Mouse (Mus musculus) Patski (cell line): ENCODE measurements at regions not wholly inside any gene's neighbourhood (a gene's known extent, or its start where the extent isn't known, plus 50 kb on each side); places are given as distances from the start of the nearest gene placed in this dataset.

ENCODE experiments used
- ATAC-seq: fragments of 100-300 bp; one replicate; pipeline ENCODE4 v1.8.0; 2021
- CTCF ChIA-PET: fragments of 350-600 bp; sonication (Branson Sonifier 250); formaldehyde crosslinking; loops from one replicate; lab custom pipeline; 2022; ENCODE audit warnings: inconsistent platforms; lab: Charles Lee
- POLR2A ChIA-PET: fragments of 350-600 bp; sonication (Branson Sonifier 250); formaldehyde crosslinking; loops from one replicate; lab custom pipeline; 2022; ENCODE audit warnings: antibody characterized with exemption, inconsistent platforms; lab: Charles Lee
- DNase-seq: peaks from one replicate; pipeline ENCODE4 v3.0.0-alpha.2; 2011; ENCODE audit warnings: low read depth, low spot score
- H3K27me3 ChIP-seq: fragments of 371-371 bp; one replicate; pipeline ENCODE4 v1.5.1; 2021
- CTCF ChIP-seq: fragments of 100-300 bp; IDR thresholded peaks from one replicate; pipeline ENCODE4 v1.5.1; 2021
- in situ Hi-C: fragments of 300-500 bp; cut with MboI; formaldehyde crosslinking; loops from 3 replicates; pipeline ENCODE4 v1.11.1; 2018; ENCODE audit warnings: low pct_unique_long_range_greater_than_20kb, mixed read lengths

DNA sequence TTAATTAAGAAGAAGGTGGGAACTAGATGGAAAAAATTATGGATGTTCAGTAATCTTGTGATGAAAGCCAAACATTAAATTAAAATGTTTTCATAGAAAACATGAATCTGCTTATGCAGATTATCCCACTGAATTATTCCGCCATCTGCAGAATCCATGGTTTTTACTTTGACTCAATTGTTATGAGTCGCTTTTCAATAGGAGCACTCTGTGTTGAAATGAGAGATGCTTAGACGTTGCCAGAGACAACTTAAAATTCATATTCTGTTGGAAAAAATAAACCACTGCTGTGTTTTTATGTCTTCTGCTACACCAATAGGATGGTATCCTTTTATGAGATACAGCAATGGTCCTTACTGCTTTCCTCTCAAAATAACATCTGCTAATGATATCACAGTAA, 108.3 kb upstream of the Isl1 start:
- ATAC-seq (no peak), DNase-seq (no peak)
- POLR2A ChIA-PET = no interaction called here
- H3K27me3 ChIP-seq = peaks cover 12% of the 10 kb centered on the region
- in situ Hi-C loops = no loop called here
- CTCF ChIA-PET = no interaction called here
- no peak for TF ChIP-seq CTCF

DNA sequence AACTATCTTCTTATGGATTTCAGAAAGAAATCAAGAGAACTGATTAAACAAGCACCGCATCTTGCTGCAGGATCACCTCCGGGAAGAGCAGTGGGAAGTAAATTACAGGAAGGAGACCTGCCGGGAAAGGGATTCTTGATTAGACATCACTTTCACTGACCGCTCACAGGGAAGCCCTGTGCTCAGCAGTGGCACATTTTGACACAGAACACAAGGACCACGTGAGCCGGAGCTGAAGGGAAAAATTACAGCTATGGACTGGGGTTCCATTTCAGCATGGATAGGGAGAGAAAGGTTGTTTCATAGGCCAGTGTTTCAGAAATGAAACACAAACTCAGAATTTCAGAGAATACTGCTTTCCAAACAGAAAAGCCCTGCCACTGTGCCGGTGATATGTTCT, 105.0 kb upstream of the Isl1 start:
- in situ Hi-C loops = no loop called here
- ATAC-seq = no peak
- TF ChIP-seq CTCF = no peak
- no peak for DNase-seq
- H3K27me3 ChIP-seq = peaks cover 13% of the 10 kb centered on the region
- CTCF ChIA-PET = no interaction called here
- POLR2A ChIA-PET = no interaction called here

GRCm38 (mm10) chr13:116410682-116411081, 101.2 kb upstream of the Isl1 start:
- peaks cover 6% of the 10 kb centered on the region for H3K27me3 ChIP-seq
- ATAC-seq (no peak), DNase-seq (no peak)
- in situ Hi-C loops = no loop called here
- ChIA-PET CTCF (interaction anchor here (0.8 kb wide), 1 partner anchor 18 kb away, joined by 3 read pairs; no protein-coding TSS in a partner anchor), POLR2A (interaction anchor here (0.7 kb wide), 1 partner anchor 738 kb away, joined by 3 read pairs; no protein-coding TSS in a partner anchor)
- TF ChIP-seq CTCF = no peak
